Mouse (Mus musculus) heart, postnatal 14 days (tissue): ENCODE measurements at regions not wholly inside any gene's neighbourhood (a gene's known extent, or its start where the extent isn't known, plus 50 kb on each side); places are given as distances from the start of the nearest gene placed in this dataset.

Experiments used
- DNase-seq, 2 experiments: peaks; one replicate each; pipeline ENCODE4 v3.0.0; 2021 to 2022
- intact Hi-C: fragments of 180-260 bp; cut with DNase I; formaldehyde crosslinking; loops from one replicate; pipeline ENCODE4 v1.15.1; 2025

DNA sequence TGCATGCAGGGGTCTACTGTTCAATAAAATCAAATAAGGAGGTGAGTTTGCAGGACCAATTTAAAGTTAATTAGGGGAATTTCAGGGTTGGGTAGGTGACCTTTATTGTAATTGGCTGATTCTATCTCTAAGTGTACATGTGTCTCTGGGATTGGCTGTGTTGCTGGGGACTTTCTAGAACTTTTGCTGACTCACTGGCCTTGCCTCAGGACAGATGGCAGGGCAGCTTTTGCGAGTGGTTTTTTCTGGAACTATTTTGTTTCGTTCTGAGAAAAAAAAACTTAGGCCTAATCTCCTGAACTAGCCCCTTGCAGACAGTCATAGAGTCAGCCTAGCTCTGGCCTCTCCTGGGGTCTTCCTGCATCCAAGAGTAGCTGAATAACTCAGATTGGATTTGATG is 249.3 kb upstream of the Mdga2 start:
- intact Hi-C loops = no loop called here
- no peak for DNase-seq

DNA sequence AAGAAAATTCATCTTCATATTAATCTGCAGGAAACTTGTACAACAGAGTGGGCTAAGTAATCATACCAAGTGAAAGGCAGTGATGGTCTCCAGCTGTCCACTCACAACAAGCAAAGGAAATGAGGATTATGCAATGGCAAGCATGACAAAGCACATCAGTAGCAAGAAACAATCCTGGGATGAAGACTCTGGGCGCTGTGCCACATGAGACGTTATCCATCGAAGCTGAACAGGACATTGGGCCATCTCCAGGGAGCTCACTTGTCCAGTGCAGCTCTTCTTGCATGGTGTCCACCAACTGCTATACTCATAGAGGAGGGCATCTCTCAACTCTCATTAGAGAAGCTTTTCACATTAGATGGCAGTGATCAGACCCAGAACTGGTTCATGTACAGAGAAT is 248.7 kb upstream of the Mdga2 start:
- DNase-seq = no peak
- intact Hi-C loops = no loop called here

DNA sequence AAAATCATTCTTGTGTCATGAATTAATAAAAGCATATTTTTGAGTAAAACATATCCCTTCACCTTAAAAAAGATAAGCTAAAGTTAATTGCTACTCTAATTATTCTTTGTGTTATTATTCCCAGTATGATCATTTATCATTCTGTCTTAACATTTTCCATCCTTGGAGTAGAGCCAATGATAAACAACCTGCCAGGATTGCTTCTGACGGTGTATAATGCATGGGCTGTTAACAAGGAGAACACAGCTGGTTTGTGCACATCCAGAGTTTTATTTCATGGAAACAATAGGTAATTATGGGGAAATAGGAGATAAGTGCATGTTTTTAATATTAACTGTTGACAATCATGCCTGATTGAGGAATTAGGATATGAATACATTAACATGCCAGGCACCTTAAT is 226.8 kb upstream of the Mdga2 start:
- intact Hi-C loops = no loop called here
- no peak for DNase-seq

DNA sequence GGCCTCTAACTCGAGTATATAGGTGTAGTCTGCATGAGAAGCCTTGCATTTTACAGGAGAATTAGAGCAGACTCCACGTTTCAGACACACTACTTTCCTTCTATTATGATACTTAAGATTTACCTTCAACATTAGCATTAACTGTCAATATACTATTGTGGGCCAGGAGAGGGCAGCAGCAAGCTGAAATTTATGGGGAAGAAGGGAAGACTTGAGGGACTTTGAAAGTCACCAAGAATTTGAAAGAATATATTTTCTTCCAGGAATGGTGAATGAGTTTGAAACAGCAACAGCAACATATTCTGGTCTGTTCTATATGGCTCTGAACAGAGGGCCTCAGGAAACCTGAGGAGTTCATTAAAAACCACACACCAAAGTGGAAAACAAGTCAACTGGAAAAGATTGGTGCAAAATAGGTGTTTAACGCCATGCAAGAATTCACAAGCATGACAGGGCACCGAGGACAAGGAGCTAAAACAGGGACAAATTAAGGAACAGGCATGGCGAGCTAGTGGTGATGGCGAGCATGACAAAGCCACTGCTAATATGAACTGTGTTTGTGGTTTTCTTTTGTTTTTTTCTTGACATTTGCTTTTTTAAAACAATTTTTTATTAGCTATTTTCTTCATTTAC is 208.1 kb upstream of the Mdga2 start:
- DNase-seq = peak in 1 of 2 experiments; percentile 16

DNA sequence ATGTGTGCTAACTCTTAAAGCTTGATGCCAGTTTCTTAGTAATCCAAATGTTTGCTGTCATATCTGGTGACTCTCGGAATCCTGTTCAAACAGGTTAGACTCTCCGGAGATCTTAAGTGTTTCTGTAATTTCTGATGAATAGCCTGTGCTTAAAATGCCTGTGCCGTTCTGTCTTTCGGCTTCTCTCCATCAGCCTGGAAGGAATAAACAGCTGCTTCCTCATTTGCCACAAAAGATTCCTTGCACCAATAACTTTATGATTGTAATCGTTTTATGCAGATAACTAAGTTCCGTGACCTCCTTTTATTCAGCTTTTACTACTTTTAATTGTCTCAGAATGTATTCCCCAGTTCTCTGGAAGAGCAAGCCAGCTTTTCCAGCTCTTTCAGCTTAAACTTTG is 204.5 kb upstream of the Mdga2 start:
- no peak for DNase-seq
- intact Hi-C loops = no loop called here

More for the DNA sequence above, 208.1 kb upstream of the Mdga2 start:
- intact Hi-C loops = loop anchor here (2.0 kb wide), 1 partner anchor 1432 kb away; no protein-coding TSS in a partner anchor

- DNase-seq = no peak
- intact Hi-C loops = no loop called here
Measured at GRCm38 (mm10) chr12:67399537-67399936, 177.2 kb upstream of the Mdga2 start.

- intact Hi-C loops = no loop called here
- DNase-seq = no peak
Measured at GRCm38 (mm10) chr12:67374530-67374929, 152.2 kb upstream of the Mdga2 start.

GRCm38 (mm10) chr12:67348551-67348950 is 126.2 kb upstream of the Mdga2 start:
- intact Hi-C loops = no loop called here
- no peak for DNase-seq

DNA sequence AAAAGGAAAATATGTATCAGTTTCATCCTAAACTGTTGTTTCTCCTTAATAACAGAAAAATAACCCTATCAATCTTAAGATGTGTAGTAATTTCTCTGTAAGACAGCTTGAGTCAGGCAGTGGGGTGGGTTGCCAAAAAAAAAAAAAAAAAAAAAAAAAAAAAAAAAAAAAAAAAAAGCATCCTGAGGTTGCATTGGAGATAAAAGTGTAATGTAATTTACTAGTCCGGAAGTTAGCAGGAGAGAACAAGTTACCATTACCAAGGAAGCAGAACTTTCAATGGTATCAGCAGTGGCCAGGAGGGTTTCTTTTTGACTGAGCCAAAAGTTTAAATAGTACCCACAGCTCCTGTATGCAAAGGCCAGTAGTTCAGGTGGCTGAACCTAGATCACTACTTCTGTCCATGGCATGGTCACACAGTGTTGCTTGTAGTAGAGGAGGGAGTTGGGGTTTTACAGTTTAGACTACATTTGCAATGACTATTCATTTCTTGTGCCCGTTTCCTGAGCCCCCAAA is 110.2 kb upstream of the Mdga2 start:
- DNase-seq = no peak

GRCm38 (mm10) chr12:67326326-67326725 is 104.0 kb upstream of the Mdga2 start:
- DNase-seq = no peak
- intact Hi-C loops = no loop called here

More for the DNA sequence above, 110.2 kb upstream of the Mdga2 start:
- intact Hi-C loops = no loop called here

DNA sequence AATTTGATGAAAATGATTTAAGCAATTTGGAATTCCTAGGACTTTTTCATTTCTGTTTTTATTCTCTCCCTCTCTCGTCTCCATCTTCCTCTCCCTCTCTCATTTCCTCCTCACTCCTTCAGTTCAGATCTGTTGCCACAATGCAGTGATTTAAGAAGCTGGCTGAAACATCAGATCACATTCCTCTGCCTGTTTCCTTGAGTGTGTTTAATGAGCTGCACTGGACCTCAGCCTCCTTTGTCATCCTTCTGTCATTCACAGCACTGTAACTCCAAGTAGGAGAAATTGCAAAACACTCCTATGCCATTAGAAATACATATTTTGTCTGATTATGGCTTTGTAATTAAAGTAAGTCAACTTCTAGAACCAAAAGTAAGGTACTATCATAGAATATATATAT is 103.5 kb upstream of the Mdga2 start:
- intact Hi-C loops = no loop called here
- DNase-seq = no peak

- intact Hi-C loops = no loop called here
Measured at GRCm38 (mm10) chr12:67325335-67325734, 103.0 kb upstream of the Mdga2 start.

DNA sequence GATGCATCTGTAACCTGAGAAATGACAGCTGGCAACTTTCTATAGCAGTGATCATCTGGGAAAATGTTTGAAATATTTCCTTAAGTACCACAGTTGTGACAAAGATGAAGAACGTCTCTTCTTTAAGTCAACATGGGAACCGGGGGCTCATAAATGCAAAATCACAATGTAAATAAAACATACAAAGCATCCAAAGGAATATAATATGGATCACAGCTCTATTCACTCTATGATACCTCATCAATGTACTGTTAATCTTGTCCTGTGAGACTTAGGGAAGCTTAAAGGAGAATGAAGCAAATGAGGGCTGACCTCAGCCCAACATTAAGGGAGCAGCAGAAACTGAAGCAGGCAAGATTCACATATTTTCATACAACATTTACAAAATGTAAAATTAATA is 96.3 kb upstream of the Mdga2 start:
- DNase-seq = no peak
- intact Hi-C loops = no loop called here

More at GRCm38 (mm10) chr12:67325335-67325734, 103.0 kb upstream of the Mdga2 start:
- no peak for DNase-seq

- intact Hi-C loops = no loop called here
- DNase-seq = no peak
Measured at GRCm38 (mm10) chr12:67300245-67300644, 77.9 kb upstream of the Mdga2 start.

DNA sequence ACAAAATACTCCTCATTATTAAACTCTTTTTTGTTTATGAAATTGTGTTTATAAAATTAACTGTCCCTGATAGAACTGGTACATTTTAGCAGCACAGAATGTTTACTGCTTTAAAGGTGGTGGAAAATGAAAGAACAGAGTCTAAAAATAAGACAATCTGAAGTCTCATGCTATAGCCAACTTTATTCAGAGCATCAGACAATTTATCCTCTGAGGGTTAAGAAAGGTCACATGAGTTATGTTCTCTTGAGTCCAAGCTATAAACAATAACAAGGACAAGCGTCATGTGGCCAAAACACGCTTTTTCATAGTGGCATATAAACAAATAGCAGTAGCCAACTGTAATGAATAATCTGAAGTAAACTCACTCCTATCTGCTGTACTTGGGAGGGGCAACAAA is 67.7 kb upstream of the Mdga2 start:
- intact Hi-C loops = no loop called here
- no peak for DNase-seq

GRCm38 (mm10) chr12:67272863-67273262 is 50.5 kb upstream of the Mdga2 start:
- intact Hi-C loops = no loop called here
- DNase-seq = no peak

GRCm38 (mm10) chr12:67272329-67272728 is 50.0 kb upstream of the Mdga2 start:
- intact Hi-C loops = no loop called here
- no peak for DNase-seq
